Mouse (Mus musculus) layer of hippocampus, postnatal 14 days (tissue): Measurements from ENCODE around the gene Igsf3. TPM values are rescaled to one million over a fixed set of nuclear protein-coding genes. Genes with fewer than 3 reads are reported as not detected.
A peak's percentile ranks its signal among the peaks of the same experiment; 100 is the strongest.

Experiments used
- DNase-seq, 2 experiments: peaks; one replicate each; pipeline ENCODE4 v3.0.0; 2021 to 2022; ENCODE audit warnings: low spot score in 2 of 2, mixed read lengths in 1 of 2
- long read RNA-seq, 2 experiments: library from polyadenylated mRNA; stranded (forward); transcript quantifications; one replicate each; pipeline ENCODE4 v2.0.0; 2021
- total RNA-seq, 2 experiments: library from RNA; stranded (reverse); gene quantifications; 2 replicates each; pipeline ENCODE4 v1.2.3; 2021

Gene Igsf3
- total RNA-seq = 10 to 100 TPM; 33.2 to 35.5 TPM
- long read RNA-seq, experiment 1, full-length matches to known transcripts = 2 of 6 reads
- long read RNA-seq, experiment 1, partial matches to known transcripts = 1 of 6 reads
- long read RNA-seq, experiment 1, other reads (novel, unspliced or antisense) = 3 of 6 reads
- long read RNA-seq, experiment 2, full-length matches to known transcripts = 2 of 6 reads
- long read RNA-seq, experiment 2, partial matches to known transcripts = 1 of 6 reads
- long read RNA-seq, experiment 2, other reads (novel, unspliced or antisense) = 3 of 6 reads

DNA sequence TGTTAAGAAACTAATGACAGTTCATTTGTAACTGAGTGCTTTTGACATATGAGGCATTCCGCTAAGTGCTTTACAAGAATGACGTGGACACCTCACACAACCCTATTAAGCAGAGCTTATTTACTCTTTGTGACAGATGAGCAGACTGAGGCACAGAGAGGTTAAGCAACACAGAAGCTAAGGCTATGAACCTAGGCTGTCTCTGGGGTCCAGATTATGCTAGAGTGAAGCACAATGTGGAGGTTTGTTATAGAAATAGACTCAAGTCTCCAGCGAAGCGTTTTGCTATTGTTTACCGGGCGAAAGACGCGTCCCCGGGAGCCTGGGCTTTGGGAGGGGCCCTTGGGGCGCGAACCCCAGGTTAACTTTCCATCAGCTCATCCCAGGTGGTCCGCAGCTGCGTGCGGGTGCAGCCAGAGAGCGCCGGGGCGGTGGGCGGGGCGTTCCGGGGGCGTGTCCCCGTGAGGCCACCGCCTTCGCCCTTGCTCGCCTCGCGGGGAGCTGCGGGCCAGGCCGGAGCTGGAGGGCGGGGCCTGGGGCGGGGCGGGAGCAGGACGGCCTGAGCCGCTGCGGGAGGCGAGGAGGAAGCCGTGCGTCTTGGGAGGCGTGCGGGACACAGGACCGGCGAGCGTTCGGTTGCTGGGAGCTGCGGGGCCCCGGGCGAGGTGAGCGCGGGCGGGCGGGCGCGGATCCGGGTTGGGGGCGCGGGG is at the start of gene Igsf3:
Igsf3 (plus strand) TSS at position 546 of the 710 bp plus-strand sequence.
- DNase-seq = no peak

DNA sequence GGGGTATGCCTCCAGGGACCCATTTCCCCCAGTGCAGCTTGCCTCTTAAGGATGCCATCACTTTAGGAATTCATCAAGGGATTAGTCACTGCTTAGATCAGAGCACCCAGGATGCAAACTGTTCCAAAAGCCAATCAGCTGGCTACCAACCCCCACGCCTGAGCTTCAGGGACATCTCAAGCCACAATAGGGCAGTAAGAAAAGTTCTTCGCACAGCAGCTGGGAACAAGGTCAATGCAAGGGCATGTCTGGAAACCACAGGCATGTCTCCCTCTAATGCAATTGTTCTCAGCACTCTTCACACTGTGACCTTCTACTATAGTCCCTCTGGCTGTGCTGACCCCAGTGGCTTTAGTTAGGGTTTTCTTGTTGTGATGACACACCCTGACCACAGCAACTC is 49.6 kb upstream of the Igsf3 start:
- DNase-seq = no peak

DNA sequence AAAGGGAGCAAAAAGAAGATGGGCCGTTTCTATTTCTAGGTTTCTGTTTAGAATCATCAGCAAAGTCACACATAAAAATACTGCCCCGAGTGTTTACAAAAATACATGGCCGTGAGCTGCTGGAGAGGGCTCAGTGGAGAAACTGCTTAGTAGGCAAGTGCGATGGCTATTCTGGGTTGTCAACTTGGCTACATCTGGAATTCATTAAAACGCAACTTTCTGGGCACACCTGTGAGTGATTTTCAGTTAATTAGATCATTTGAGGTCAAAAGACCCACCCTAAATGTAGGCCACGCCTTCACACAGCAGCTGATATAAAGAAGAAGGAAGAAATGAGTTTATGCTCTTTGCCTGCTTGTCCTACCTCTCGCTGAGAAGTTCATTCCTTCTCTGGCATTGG is 48.3 kb upstream of the Igsf3 start:
- DNase-seq = no peak

DNA sequence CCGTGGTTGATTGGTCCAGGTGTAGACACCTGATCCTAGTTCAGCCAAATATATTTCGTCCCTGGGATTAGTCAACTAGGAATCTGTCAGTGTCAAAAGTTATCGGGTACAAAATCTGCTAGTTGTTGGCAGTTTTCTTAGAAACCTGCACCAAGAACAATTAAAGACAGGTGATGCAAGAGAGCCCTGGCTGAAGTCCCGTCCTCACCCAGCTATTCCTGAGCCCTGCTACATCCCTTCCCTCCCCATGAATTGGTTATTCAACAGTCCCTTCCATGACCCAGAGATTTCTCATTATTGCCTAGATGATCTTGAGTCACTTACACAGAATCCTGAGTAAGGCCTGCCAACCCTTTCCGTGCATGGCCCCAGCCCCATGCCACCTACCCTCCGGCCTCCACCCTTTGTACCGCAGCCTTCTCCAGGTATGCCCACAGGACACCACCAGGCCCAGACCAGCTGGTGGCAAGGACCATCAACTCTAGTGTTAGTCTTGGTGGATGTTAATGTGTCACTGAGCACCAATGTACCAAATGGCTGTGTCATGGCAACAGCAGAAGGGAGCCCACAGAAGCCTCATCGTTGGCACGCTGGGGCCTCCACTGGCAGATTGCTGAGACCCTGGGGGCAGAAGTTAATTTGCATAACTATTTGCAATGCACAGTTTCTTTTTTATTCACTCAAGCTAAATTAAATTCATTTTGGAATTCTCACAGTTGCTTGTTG is 33.5 kb upstream of the Igsf3 start:
- peak; percentile 70 to 87 for DNase-seq

DNA sequence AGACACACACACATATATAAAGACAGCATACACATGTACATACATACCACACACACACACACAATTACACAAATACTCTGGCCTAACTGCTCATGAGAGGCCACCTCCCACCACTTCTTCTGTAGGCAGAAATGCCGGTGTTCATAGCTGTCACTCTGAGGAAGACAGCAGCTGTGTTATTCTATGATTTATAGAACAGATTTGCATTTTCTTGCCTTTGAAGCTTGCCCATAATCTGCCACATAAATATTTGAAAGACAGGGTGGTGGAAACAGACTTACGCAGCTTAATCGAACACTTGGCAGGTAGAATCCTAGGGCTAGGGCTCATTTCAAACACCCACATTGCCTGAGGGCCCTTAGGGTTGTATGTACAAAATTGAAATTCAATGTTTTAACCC is 32.6 kb upstream of the Igsf3 start:
- peak in 1 of 2 experiments; percentile 46 for DNase-seq

DNA sequence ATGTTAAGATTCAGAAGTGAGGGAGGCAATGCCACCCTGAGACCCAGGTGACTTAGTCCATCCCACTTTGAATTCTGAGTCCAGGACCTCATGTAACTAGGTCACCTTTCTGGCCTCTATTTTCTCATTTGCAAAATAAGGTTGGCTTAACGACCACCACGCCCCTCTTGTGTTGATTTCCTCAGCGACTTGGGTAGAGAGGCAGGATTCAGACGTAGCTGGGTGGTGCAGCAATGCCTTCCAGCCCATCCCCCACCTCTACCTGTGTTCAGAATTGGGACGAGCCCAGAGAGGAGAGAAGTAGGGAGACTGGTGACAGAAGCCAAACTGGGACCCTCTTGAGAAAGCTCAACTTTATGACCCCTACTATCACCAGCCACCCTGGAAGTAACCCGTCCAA is 31.6 kb upstream of the Igsf3 start:
- DNase-seq = no peak

DNA sequence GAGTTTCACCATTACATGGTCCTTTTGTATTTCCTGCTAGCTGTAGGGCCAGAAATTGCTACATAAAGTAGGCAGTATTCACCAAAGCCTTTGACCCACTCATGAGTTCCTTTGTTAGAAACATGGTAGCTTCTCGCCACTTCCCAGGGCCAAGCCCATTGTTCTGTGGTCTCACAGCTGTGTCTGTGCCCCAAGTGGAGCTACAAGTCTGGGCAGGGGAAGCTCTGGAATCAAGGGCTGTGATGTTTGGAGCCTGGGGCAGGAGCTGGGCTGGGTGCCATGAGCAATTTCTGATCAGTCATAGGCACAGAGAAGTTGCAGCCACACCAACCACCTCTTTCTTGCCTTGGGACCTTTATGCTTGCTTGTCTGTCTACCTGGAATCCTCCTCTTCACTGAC is 30.1 kb upstream of the Igsf3 start:
- no peak for DNase-seq

DNA sequence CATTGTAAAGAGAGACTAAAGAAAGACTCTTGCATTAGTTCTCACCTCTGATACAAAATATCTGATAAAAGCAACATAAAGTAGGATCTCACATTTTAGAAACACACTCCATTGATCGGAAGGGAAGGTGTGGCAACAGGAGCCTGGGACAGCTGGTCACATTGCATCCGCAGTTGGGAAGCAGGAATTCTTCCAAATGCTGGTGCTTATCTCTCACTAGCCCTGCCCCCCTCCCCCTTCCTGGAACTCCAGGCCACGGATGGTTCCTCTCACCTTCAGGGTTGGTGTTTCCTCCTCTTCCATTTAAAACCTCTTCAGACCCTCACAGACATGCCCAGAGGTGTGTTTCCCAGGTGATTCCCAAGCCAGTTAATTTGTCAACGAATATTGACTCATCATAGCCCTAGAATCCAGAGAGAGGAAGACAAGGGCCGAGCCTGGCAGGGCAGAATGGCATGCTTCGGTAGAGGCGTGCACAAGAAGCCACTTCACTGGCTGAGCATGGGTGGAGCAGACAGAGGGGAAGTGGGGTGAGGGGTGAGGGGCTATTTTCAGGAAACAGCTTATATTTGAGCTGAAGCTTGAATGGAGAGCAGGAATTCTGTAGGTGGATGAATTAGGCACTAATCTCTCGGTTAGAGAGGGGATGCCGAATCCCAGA is 28.3 kb upstream of the Igsf3 start:
- DNase-seq = no peak

DNA sequence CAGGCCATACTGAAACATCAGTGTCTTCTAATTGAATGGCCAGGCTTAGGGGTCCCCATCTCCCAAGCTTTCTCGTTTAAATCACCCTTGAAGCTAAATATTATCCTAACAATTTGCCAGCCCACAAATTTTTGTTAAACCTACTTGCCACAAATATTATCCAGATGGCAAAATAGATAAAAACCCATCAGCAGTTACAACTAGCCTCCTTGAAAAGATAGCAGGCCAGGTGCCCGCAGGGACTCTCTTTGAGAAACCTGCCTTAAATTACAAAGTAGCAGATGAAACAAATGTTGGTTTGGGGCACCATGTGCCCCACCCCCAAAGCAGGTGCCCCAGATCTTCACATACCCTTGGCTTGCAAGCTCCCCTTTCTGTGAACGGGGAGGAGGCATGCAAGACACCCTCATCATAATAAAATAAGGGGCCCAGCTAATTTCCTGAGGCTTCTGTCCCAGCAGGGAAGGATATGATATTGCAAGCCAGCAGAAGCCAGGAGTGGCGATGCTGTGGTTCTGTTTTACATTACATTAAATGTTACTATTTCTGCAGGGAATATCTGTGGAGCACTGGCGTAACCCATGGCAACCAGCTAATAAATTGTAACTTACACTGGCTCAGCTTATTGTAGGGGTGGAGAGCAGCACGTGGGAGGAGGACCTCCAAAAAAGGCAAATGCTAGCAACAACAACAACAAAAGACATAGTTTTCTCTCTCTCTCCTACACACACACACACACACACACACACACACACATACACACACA is 27.2 kb upstream of the Igsf3 start:
- DNase-seq = no peak

DNA sequence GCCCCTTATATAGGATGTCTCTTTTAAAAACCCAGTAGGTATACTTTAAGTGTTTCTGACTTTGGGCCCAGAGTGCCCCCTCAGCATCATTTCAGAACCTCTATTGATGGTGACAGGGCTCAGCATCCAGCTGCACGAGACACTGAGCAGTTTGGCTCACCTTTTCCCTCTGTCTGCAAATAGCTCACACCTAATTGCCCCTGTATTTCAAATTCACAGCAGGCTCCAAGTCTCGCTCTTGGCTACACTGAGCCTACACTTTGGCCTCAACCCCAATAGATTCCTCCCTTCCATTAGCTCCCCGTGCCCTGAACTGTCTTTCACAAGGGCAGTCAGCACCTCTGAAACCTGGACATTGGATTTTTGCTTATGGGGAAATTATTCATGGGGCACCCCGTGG is 26.5 kb upstream of the Igsf3 start:
- DNase-seq = no peak

DNA sequence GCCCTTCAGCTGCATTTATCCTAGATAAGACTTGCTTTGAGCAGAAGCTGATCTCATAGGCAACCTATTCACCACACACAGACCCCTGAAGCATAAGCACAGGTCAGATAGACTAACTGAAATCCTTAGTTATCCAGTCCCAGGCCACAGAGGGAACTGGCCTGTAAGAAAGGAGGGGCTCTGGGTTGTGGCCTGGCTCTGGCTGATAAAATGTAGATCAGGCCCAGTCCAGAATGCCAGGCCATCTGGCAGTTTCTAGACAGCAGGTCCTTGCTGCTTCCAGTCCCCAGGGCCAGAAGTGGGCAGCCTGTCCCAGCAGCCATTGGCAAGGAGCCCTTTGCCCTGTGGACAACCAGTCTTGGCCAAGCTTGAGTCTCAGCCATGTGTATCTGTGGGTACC is 22.4 kb upstream of the Igsf3 start:
- peak in 1 of 2 experiments; percentile 28 for DNase-seq

DNA sequence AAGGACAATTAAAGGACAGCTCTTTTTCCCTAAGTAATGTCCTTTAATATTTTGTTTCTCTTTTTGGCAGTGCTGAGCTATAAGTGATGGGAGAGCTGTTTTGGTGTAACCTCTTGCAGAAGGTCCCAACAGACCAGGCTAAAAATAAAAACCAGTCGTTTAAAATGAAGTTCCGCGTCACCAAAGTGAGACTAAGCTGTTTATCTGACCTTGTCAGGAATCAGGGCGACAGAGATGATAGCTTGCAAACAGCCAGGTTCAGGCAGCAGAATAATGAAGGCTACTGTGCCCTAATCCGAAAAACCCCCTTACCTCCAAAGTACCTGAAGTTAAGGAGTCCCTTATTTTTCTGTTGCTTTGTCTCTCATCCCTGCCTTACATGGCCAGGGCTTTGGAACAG is 21.2 kb upstream of the Igsf3 start:
- no peak for DNase-seq

DNA sequence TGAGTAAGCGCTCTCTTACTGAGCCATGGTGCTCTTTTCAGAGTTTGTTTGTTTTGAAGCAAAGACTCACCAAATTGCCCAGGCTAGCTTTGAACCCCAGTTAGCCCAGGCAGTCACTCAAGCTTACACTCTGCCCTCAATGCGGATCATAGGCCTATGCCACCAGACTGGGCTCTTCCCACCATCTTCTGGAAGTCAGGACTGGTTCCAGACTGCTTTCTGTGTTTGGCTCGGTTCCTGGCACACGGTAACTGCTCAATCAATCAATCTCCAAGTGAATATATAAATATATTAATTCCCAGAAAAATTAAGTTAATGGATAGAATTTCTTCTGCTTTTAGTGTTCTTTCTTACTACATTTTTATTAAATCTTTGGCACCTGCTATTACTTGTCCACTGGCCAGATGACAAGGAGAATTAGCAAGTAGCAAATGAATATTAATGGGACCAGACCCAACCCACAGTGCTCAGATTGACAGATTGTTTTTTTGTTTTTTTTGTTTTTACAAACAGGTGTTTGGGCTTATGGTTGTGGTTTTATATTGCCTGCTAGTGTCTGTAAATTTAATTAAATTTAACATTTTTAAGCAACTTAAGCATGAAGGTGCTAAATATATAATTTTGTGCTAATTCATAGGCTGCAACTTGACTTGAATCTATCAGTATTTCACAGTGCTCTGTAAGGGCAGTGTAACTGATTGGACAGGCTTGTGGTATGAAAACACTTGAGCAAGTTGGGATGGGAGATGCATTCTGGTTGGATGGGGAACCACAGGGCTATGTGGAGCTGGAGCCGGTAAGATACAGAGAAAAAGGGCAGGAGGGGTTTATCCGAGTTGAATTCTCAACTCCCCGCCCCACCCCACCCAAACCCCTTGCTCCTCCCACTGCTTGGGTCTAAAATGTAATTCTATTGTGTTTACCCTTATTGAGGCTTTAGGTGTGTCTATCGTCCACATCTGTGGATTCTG is 20.0 kb upstream of the Igsf3 start:
- no peak for DNase-seq

DNA sequence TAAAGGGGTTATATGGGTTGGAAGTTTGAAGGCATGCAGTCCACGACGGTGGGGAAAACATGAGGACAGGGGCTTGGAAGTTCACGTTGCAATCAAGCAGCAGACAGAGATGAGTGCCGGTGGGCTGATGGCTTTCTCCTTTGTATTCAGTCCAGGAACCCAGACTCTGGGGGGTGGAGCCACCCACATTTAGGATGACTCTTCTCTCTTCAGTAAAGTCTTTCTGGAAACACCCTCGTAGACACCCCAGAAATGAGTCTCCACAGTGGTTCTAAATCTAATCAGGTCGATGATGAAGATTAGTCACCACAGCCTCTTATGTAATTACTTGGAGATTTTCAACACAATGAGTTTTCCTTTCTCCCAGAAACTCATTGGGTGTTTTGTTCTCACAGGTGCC is 16.1 kb upstream of the Igsf3 start:
- no peak for DNase-seq

DNA sequence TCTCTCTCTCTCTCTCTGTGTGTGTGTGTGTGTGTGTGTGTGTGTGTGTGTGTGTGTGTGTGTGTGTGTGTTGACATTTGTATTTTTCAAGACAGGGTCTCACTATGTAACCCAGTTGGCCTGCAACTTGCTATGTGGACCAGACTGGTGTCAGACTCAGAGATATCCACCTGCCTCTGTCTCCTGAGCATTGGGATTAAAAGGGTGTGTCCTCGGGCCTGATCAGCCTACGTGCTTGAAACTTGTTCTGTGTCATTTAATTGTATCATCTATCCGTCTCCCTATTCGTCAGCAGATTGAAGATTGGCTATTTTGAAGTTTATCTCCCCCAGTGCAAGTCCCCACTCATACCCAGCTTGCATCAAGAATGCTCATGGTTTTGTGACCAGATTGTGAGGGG is 14.5 kb upstream of the Igsf3 start:
- DNase-seq = no peak

DNA sequence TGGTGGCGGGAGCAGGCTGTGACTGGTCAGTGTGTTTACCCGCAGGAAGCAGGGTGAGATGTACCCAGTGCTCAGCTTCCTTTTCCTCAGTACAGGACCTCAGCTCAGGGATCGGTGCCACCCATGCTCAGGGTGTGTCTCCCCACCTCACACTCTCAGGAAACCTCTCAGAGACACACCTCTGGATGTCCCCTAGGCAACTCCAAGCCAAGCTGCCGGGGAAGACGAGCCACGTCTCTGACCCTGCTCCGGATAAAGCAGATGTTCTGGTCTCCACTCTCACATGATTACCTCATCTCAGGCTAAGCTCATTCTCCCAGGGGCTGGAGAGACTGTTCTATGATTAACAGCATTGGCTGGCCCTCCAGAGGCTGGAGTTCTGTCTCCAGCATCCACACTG is 13.3 kb upstream of the Igsf3 start:
- no peak for DNase-seq

DNA sequence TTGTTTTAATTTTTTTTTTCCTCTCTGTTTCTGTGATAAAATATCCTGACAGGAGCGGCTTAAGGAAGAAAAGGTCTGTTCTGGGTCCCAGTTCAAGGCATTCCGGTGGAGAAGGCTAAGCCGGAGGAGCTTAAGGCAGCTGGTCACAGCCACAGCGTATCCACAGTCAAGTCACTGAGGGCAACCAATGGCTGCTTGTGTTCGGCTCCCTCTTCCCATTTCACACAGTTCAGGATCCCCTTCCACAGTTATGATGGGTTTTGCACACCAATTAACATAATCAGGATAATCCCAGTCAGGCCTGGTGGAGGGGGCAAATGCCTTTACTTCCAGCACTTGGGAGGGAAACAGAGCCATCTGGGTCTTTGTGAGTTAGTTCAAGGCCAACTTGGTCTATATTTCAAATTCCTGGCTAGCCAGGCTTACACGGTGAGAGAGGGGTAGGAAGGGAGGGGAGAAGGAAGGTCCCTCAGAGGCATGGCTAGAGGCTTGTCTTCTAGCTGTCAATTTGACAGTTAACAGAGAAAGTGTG is 11.7 kb upstream of the Igsf3 start:
- DNase-seq = no peak

DNA sequence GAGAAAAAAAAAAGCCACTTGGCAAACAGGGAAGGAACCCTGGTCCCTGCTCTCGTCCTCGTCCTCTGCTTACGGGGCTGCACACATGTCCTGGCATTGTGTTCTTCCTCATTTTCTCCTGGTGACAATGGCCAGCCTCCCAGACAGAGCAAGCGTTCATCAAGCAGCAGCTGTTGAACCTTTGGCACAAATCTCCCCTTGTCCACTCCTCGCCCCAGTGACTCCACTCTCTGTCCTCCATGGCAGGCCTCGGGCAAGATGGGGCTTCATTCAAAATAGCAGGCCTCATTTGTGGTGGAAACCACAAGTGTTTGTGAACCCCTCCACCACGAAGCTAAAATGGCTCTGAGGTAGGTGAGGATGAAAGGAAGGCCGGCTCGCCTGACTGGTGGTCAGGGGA is 11.0 kb upstream of the Igsf3 start:
- DNase-seq = no peak

DNA sequence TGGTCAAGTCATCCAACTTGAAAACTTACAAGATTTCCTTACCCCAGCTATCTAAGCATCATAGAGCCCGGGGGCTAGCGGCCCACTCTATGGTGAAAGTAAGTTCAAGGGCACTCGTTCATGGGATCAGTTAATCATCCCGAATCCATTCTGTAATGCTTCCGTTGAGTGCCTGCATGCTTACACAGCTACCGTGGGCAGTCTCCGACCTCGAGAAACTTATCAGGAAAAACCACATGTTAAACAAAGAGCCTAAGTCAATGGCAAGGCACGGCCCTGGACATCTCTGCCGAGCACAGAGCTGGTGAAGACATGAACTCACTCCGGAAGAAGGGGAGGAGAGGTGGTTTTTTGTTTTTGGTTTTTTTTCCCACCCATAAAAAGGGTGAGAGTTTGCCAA is 9.5 kb upstream of the Igsf3 start:
- DNase-seq = no peak
